Mouse (Mus musculus) bone marrow macrophage, adult 2 months (primary cell): ENCODE results near the gene Cd55b.

Experiments
- CTCF ChIP-seq: IDR thresholded peaks from 2 replicates; pipeline ENCODE4 v1.5.1; 2012; ENCODE audit warnings: low read depth, mild to moderate bottlenecking, low read length, moderate library complexity
- POLR2A ChIP-seq: IDR thresholded peaks from 2 replicates; pipeline ENCODE4 v1.6.1; 2012; ENCODE audit warnings: mild to moderate bottlenecking, low read depth, low read length, borderline replicate concordance

DNA sequence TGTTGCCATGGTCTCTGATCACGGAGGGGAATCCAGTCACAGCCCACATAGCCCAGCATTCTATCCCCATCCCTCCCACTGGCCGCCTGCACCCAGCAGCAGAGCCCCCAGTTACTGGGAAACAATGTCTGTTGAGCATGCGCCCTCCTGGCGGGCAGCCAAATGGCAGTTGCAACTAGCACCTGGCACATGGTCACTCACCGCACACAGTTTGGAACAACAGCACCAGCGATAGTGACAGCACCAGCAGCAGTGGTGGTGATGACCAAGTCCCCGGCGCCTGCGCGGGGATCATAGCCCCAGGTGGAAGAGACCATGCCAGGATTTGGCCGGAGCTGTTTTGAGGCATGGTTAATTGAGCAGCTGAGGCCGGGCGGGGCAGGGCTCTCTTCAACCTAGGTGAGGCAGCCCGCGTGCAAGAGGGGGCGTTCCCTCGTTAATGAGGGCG, at the start of gene Cd55b:
- TF ChIP-seq CTCF: no peak
- no peak for TF ChIP-seq POLR2A
